Mouse (Mus musculus): ENCODE data around the gene Tssk3.
A peak's percentile ranks its signal among the peaks of the same experiment; 100 is the strongest.

Gene Tssk3

GRCm38 (mm10) chr4:129447778-129448563 lies 42.9 kb downstream of the Tssk3 start:
- DNase-seq: no peak

- no peak for DNase-seq
Measured at GRCm38 (mm10) chr4:129447360-129447759, 43.5 kb downstream of the Tssk3 start.

GRCm38 (mm10) chr4:129441145-129441544 lies 49.7 kb downstream of the Tssk3 start:
- DNase-seq: peak; percentile 15

GRCm38 (mm10) chr4:129440340-129441063 lies 50.3 kb downstream of the Tssk3 start, which contains the start of gene Zbtb8b:
TSS of gene Zbtb8b (minus strand) at chr4:129440853.
- DNase-seq: peak; percentile 82

Measured in cerebellum, adult 9-10 months (tissue).